Mouse (Mus musculus) granulocyte monocyte progenitor cell, adult 5-6 weeks (primary cell): ENCODE data around the gene Lingo3. TPM values are rescaled to one million over a fixed set of nuclear protein-coding genes. Genes with fewer than 3 reads are reported as not detected.
A peak's percentile ranks its signal among the peaks of the same experiment; 100 is the strongest.

ENCODE experiments used
- ATAC-seq: replicated peaks from 2 replicates; pipeline ENCODE4 v1.8.0; 2016; ENCODE audit warnings: mild to moderate bottlenecking, moderate TSS enrichment, inconsistent platforms; ENCODE audit not compliant: poor library complexity, severe bottlenecking
- total RNA-seq, 2 experiments: library from RNA; stranded (forward) in 1 of 2; stranded (reverse) in 1 of 2; fragments of 200-712, 200-1000 nt in 1 of 2; fragments of >200 nt in 1 of 2; fragmentation: Nextera tagmentation in 1 of 2; gene quantifications; 2 replicates each; pipeline ENCODE4 v1.2.3; 2014 to 2017

Gene Lingo3
- total RNA-seq (2014; fragmentation: Nextera tagmentation) (0.21 TPM in 1 of 2 replicates, not detected in the other), total RNA-seq (2017) (0.15 TPM in 1 of 2 replicates, not detected in the other)

DNA sequence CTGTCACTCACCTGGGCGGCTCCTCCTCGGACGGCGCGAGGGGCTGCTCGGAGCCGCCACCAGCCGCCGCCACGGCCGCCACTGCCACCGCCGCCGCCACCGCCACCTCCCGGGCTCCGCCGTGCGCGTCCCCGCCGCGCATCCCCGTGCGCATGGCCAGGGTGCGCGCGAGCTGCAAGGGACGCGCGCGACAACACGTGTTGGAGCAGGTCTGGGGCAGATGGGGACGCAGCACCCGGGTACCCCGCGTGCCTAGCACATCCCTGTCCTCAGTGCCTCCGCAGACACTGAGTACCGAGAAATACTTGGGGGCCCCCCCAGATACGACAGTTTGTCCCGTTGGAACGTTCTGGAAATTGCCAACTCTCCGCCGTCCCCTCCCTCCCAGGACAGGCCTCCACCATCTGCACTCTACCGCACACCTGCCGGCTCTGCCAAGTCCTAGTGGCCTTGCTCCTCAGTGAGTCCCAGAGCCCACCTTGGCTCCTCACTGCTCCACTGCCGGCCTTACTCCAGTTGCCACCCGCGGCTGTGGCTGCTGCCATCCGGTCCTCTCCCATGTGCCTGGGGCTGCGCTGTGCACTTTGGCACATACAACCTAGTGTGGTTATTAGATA, at the start of gene Lingo3:
Gene Lingo3, minus strand, starts transcription at position 109 of the 617 bp plus-strand sequence.
- ATAC-seq = peak; percentile 26; the same call in 1 of the 2 replicates

DNA sequence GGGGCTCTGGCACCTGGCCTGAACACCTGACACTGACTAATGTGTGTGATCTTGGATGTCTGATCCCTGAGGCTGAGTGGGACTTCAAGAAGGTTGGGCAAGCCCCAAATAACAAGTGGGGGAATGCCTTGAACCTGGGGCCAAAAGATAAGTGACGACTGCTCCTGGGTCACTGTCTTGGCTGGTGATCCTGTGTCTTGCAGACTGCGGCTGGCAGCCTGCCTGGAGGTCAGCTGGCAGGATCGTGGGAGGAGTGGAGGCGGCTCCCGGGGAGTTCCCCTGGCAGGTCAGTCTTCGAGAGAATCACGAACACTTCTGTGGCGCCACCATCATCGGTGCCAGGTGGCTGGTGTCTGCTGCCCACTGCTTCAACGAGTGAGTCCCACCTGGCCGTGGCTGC, 43.3 kb upstream of the Lingo3 start:
- no peak for ATAC-seq

DNA sequence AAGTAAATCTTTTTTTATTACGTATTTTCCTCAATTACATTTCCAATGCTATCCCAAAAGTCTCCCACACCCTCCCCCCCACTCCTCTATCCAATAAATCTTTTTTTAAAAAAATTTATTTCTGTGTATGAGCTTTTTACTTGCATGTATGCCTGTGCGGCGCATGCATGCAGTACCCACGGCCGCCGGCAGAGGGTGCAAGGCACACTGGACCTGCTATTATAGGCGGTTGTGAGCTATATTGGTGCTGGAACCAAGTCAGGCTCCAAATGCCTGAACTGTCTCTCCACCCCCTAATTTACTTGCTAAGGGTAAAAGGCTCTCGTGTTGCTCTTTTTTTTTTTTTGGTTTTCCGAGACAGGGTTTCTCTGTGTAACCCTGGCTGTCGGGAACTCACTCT, 37.5 kb upstream of the Lingo3 start:
- peak; percentile 54 for ATAC-seq

DNA sequence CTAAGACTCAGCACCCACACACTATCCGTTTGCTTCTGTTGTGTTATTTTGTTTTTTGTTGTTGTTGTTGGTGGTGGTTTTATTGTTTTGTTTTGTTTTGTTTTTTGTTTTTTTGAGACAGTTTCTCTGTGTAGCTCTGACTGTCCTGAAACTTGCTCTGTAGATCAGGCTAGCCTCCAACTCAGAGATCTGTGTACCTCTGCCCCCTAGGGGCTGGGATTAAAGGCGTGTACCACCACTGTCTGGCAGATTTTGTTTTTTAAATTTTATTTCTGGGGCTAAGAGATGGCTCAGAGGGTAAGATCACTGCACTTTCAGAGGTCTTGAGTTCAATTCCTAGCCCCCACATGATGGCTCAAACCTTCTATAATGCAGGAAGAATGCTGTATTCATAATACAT, 37.1 kb upstream of the Lingo3 start:
- ATAC-seq = no peak

DNA sequence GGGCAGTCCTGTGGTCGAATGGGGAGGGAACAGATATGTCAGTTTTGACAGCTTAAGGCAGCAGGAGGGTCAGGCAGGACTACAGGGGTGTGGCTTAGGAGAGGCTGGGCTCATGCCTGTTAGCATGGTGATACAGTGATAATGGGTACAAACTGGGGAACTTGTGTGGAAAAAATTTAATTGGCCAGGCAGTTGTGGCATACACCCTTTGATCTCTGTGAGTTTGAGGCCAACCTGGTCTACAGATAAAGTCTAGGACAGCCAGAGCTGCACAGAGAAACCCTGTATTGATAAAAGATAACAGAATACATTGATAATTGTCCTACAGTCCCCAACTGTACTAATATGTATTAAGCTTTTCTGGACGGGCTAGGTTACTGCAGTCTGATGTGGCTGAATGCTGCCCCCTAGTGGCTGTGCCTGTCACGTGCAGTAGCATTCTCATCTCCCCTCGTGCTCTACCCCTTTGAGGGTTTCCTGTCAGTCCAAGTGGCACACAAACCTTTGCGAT, 36.3 kb upstream of the Lingo3 start:
- ATAC-seq = peak; percentile 62

DNA sequence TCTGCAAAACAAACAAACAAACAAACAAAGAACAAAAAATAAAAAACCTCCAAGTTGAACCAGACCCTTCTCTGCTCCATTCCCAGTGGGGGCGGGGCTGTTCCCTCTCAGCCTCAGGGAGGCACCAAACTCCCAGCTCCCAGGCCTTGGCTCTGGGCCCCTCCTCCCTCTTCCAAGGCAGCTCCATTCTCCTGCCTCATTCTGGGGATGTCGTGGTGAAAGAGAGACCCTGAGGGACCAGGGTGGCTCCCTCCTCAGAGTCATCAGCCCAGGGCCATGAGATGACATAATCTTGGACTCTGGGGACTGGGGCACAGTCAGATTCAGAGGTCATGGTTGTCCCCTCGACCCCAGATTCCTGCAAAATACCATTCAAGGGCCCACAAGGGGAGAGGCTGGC, 32.8 kb upstream of the Lingo3 start:
- ATAC-seq = no peak

DNA sequence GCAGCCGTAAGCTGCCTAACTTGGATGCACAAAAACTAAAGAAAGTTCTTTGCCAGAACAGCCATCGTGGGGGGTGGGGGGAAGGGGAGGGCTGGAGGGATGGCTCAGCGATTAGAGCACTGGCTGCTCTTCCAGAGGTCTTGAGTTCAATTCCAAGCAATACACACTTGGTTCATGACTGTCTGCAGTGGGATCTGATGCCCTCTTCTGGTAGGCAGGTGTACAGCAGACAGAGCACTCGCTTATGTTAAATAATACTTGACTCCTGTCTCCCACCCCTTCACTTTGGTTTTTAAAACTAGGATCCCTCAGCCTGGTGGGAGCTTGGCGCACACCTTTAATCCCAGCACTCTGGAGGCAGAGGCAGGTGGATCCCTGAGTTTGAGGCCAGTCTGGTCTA, 32.2 kb upstream of the Lingo3 start:
- peak; percentile 55 for ATAC-seq

DNA sequence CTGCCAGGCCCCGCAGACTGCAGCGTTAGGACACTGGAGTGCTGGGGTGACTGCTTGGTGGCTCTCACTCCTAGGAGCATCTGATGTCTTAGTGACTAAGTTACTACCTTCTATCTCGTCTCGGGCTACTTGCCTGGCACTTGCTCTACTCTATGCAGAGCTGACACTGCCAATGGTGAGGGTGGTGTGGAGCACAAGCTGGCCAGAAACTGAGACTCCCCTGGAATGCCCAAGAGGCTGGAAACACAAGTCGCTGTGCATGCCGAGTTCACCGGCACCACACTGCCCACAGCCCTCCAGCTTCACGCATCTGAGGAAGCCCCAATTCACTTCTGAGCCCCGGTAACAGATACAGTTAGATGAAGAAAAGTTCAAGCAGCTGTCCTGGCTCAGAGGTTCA, 30.2 kb upstream of the Lingo3 start:
- no peak for ATAC-seq

DNA sequence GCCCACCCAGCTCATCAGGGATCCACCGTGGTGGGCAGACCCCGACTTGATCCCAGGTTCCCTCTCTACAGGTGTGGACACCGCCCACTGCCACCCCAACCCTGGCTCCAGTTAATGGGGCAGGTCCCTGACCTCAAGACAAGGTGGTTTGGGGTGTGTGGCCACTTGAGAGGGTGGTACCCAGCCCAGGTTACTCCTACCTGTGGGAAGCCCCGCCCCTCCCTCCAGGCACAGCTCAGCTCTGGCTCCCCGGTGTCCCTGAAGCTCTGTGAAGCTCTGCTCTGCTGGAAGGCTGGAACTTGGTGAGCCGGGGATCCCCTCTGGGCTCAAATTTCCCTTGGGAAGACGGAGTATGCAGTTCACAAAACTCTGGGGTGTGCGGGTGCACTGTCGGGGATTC, 27.7 kb upstream of the Lingo3 start, which contains the start of gene Tmprss9:
Gene Tmprss9, plus strand, starts transcription at position 268 of the 400 bp plus-strand sequence.
- no peak for ATAC-seq

DNA sequence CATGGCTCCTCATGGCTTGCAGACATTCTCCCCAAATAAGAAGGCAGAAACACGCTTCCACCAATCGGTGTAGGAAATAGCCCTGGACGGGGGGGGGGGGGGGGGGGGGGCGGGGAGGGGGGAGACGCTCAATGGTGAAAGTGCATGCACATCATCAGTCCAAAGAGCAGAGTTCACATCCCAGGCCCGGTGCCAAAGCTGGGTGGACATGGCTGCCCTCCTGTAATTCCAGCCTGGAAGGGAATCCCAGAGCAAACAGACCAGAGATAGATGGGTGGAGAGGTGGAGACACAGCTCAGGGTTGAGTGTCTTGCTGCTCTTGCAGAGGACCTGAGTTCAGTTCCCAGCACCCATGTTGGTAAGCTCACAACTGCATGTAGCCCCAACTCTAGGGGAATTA, 27.2 kb upstream of the Lingo3 start:
- ATAC-seq = no peak

DNA sequence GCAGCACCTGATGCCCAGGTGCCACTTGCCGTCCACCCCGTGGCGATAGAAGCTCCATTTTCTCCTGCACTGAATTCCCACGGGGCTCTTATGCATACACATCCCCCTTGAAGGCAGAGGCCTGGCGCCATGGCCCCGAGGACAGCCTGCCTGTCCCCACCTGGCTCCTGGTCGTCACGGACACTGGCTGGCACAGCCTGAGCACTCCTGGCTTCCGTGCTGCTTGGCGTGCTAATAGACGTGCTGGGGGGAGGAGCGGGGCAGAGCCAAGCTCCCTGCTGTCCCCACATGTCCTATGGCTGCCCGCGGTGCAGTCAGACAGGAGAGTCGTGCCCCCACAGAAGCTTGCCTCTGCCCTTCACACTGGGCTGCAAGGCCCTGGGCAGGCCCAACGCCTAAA, 20.6 kb upstream of the Lingo3 start:
- no peak for ATAC-seq

DNA sequence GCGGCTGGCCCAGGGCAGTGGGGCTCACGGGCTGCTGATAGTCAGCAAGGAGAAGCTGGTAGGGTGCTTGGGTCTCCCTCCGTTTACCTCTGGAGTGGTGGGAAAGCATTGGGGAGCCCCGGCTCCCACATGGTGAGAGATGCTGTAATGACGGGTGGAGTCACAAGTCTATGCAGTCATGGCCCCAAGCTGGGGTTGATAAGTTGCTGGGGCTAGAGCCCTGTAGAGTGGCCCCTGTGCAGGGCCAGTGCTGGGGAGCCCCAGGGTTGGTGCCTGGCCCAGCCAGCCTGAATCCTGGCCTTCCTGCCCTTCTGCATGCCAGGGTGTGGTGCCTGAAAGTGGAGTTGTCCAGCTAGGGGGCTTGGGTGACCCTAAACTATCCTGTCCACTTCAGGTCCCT, 18.5 kb upstream of the Lingo3 start:
- no peak for ATAC-seq

DNA sequence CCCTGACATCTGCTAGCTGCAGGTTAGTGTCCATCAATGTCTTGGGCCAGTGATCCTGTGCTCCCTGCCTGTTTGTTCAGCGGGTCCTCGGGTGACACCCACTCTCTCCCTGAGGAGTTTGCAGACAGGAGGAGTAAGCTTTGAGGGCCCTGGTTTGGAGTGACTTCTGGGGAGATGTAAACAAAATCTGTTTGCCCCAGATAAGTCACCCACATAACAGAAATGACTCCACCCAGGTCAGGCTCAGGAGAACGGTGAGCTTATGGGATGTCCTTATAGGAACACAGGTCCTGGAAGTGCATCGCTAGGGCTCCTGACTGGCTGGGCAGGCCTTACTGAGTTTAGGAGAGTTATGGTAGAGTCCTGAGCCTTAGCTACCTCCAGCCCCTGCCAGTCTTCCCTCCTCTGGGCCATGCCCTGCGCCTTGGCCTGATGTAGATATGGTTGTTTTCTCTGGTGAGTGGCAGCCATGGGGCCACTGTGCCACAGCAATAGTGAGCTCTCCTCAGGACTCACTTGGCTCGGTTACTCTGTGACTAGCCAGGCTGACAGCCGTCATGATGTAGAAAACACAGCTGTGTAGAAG, 14.6 kb upstream of the Lingo3 start:
- no peak for ATAC-seq

DNA sequence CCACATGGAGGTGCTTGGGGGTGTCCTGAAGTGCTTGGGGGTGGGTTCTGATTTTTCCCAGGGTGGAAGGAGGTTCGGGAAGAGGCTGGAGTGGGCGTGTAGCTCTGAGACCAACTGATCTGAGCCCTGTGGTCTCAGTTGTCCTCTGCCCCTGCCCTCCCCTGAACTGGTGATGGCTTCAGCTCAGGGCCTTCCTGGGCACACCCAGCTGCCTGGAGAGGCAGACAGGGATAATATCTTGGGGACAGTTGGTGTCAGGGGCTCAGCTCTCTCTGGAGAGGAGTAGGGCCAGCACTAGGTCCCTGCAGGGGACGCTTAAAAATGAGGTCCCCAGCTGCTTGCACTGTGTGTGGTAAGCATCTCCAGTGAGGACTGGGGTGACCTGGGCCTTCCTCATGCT, 14.0 kb upstream of the Lingo3 start:
- no peak for ATAC-seq

DNA sequence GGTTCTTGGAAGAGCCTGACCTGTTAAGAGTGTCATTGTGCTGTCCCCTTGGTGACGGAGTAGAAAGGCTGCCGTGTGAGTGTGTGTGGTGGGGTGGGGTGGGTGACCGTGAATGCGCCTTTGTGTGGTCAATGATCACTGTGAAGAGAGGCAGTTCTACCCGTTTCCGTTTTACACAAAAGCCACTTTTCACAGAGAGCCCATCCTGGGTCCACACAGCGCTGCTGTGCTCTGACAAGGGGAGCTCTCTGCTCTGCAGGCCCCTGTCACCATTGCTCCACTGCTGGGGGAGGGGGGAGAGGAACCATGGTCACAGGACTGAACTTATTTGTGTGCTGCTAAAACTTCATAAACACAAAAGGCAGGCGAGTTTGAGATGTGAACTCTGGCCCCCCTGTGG, 13.5 kb upstream of the Lingo3 start:
- ATAC-seq = no peak

DNA sequence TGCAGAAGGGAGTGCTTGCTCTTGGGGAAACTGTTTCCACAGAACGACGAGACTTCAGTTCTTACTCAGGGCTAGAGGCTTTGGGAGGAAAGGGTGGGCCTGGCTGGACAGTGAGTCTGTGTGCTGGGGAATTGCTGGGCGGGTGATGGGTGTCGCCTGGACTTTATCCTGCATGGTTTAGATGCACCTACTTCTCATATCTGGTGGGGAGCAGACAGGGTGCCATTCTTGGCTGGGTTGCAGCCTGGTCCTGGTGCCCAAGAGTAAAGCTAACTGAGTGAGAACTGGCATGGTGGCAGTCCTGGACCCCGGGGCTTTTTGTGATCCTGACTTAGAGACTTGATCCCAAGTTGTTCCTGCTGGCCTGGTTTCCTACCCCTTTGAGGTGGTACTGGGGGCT, 13.1 kb upstream of the Lingo3 start:
- ATAC-seq = no peak

DNA sequence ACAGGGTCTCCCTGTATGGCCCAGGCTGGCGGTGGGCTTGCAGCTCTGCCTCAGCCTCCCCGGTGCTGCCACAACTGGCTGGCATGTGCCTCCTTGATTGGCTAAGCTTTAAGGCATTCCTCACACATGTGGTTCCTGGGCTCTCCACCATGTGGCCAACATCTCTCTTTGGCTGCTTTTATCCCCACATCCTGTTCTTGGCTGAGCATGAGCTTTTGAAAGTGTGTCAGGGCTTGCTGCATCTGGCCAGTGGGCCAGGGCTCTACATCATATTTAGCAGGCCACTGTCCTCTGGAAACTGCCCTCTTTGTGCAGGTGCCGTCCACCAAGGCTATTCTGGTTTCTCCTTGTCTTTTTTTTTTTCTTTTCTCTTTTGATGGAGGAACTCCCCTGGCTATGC, 12.4 kb upstream of the Lingo3 start:
- ATAC-seq = peak; percentile 64

DNA sequence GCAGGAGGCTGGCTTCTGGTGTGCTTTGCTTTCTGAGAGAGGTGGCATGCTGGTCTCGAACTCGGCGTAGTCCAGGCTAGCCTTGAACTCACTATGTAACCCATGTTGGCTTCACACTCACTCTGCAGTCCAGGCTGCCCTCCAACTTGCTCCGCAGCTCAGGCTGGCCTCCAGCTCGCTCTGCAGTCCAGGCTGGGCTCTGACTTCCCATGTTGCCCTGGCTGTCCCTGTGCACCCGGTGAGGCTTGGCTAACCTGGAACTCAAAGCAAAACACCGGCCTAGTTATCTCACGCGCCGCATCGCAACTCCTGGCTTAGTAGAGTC, 11.9 kb upstream of the Lingo3 start:
- no peak for ATAC-seq

DNA sequence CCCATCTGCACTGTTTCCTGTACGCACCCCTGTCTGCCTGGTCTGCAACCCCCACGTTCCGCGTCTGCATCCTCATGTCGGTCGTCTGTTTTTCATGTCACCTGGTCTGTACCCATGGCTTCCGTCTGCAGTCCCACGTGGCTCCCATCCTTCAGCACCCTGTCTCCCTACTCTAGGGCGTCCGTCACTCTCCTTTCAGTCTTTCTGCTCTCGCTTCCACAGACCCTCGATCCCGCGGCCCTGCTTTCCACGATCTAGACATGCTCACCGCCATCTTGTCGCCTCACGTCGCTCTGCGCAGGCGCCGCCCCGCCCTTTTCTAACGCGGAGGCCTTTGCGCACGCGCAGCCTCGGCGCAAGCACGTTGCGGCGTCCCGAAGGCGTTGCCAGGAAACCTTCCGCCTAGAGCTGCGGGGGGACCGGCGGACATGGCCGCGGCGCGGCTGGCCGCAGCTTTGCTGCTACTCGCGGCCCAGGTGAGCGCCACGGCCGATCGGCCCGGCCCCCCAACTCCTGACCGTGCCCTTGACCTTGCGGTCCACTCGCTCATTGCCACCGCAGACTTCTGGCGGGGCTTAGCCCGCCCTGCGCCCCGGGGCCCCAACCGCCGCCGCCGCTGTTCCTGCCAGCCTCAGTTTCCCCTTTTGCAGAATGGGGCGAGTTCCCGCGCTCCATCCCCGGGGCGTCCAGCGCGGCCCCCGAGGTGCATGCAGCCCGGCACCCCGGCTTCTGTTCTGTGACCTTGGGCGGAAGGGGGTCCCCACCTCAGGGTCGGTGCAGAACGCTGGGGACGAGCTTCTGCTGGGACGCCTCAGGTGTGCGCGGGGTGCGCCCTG, 11.3 kb upstream of the Lingo3 start, which contains the start of the genes Lsm7 and Sppl2b:
Gene Lsm7, minus strand, starts transcription at position 297 of the 836 bp plus-strand sequence.
Gene Sppl2b, plus strand, starts transcription at position 363 of the 836 bp plus-strand sequence.
- peak; percentile 75 for ATAC-seq

DNA sequence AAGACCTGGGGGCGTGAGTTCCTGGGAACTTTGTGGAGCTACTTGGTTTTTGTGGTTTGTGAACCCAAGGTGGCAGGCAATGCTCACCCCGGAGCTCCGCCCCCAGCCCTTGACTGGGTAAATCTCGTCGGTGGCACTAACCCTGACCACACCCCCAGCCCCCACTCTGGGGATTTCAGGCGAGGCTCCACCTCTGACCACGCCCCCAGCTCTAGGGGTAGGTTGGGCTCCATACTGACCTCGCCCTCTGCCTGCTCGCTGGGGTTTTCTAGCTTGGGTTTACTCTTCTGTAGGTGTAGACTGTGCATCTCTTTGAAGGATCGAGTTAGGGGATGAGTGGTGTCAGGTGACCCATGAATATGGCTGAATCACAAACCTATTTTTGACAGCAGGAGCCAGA, 4.7 kb upstream of the Lingo3 start:
- peak; percentile 91 for ATAC-seq

DNA sequence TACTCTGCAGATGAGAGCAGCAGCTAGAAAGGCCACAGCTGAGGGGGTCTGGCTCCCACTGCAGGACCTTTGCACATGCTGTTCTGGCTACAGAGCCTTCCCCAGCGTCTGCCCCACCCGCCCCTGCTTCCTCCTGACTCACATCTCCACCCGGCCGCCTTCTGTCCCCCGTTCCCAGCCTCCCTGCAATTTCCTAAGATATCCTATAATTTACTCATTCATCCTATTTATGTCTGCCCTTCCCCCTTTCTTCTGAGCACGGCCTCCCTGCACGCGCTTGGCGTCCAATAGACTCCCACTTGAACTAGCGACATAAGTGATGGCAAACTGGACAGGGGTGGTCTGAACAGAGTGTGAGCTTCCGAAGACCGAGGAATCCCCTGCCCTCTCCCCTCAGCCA, 1.9 kb upstream of the Lingo3 start:
- no peak for ATAC-seq
